Mouse (Mus musculus) thymus, adult 2 months (tissue): Measurements from ENCODE around the gene Lin7a. TPM values are rescaled to one million over a fixed set of nuclear protein-coding genes. Genes with fewer than 3 reads are reported as not detected.

ENCODE experiments used
- DNase-seq: peaks from one replicate; pipeline ENCODE4 v3.0.0; 2021
- H3K27ac ChIP-seq: fragments of 200-500 bp; 2 replicates; pipeline ENCODE4 v1.5.1; 2012; ENCODE audit warnings: low read length, control low read depth; ENCODE audit not compliant: control insufficient read depth, insufficient read depth
- H3K27me3 ChIP-seq: fragments of 200-500 bp; 2 replicates; pipeline ENCODE4 v1.6.1; 2012; ENCODE audit warnings: mild to moderate bottlenecking, low read length, moderate library complexity, mixed read lengths; ENCODE audit not compliant: control insufficient read depth, insufficient read depth
- H3K36me3 ChIP-seq: fragments of 200-500 bp; 2 replicates; pipeline ENCODE4 v1.6.1; 2012; ENCODE audit warnings: mild to moderate bottlenecking, low read length, moderate library complexity; ENCODE audit not compliant: control insufficient read depth, insufficient read depth
- H3K4me1 ChIP-seq: fragments of 200-500 bp; replicated peaks from 2 replicates; pipeline ENCODE4 v1.6.1; 2012; ENCODE audit warnings: low read length; ENCODE audit not compliant: control insufficient read depth, insufficient read depth
- H3K4me3 ChIP-seq: fragments of 200-500 bp; 2 replicates; pipeline ENCODE4 v1.5.1; 2012; ENCODE audit warnings: mild to moderate bottlenecking, low read length, control low read depth, moderate library complexity; ENCODE audit not compliant: control insufficient read depth, insufficient read depth
- CTCF ChIP-seq: fragments of 200-500 bp; IDR thresholded peaks from 2 replicates; pipeline ENCODE4 v1.5.1; 2012; ENCODE audit warnings: mild to moderate bottlenecking, control low read depth, low read length, moderate library complexity, borderline replicate concordance; ENCODE audit not compliant: control insufficient read depth, poor library complexity, insufficient read depth; ENCODE audit errors: extremely low read depth
- POLR2A ChIP-seq: fragments of 200-500 bp; IDR thresholded peaks from 2 replicates; pipeline ENCODE4 v1.6.1; 2012; ENCODE audit warnings: mild to moderate bottlenecking, low read length, control low read depth, moderate library complexity; ENCODE audit not compliant: control insufficient read depth, poor library complexity, insufficient read depth; ENCODE audit errors: extremely low read depth
- WGBS: fragments of 180-500 bp; shearing (Covaris S2); methylation state at CpG from one replicate; pipeline ENCODE4 v1.1.7; 2018; 5-methylcytosine and 5-hydroxymethylcytosine counted together
- polyA plus RNA-seq: library from polyadenylated mRNA; depleted of rRNA; stranded (reverse); fragments of >200 nt; gene quantifications from 2 replicates; pipeline ENCODE4 v1.2.3, GENCODE M21; 2012

The Lin7a gene
- polyA plus RNA-seq, 1 experiment: not detected

GRCm38 (mm10) chr10:107230851-107231130, 40.7 kb upstream of the Lin7a start:
- TF ChIP-seq CTCF (no peak), POLR2A (no peak)
- Histone ChIP-seq H3K36me3 (no peaks in the 10 kb centered on the region), H3K4me1 (no peaks in the 10 kb centered on the region), H3K27ac (no peak overlapping the region), H3K4me3 (no peak overlapping the region), H3K27me3 (no peaks in the 10 kb centered on the region)
- DNase-seq: no peak
- 95% methylated on average over 1 of the region's 1 CpGs for WGBS

- H3K27ac ChIP-seq: no peak overlapping the region
- no peaks in the 10 kb centered on the region for H3K36me3 ChIP-seq
- DNase-seq: no peak
- H3K4me1 ChIP-seq: no peaks in the 10 kb centered on the region
- H3K4me3 ChIP-seq: no peak overlapping the region
- 69% methylated on average over 4 of the region's 4 CpGs for WGBS
- TF ChIP-seq POLR2A (no peak), CTCF (no peak)
- no peaks in the 10 kb centered on the region for H3K27me3 ChIP-seq
Measured at GRCm38 (mm10) chr10:107231421-107232010, 40.0 kb upstream of the Lin7a start.

- 86% methylated on average over 2 of the region's 2 CpGs for WGBS
- Histone ChIP-seq H3K27me3 (no peaks in the 10 kb centered on the region), H3K36me3 (no peaks in the 10 kb centered on the region), H3K27ac (no peak overlapping the region), H3K4me1 (no peaks in the 10 kb centered on the region), H3K4me3 (no peak overlapping the region)
- DNase-seq: no peak
- TF ChIP-seq POLR2A (no peak), CTCF (no peak)
Measured at GRCm38 (mm10) chr10:107232491-107233110, 38.9 kb upstream of the Lin7a start.

GRCm38 (mm10) chr10:107233221-107233620, 38.3 kb upstream of the Lin7a start:
- no peaks in the 10 kb centered on the region for H3K36me3 ChIP-seq
- H3K27ac ChIP-seq: no peak overlapping the region
- no peak for DNase-seq
- TF ChIP-seq POLR2A (no peak), CTCF (no peak)
- no peak overlapping the region for H3K4me3 ChIP-seq
- no peaks in the 10 kb centered on the region for H3K27me3 ChIP-seq
- H3K4me1 ChIP-seq: no peaks in the 10 kb centered on the region
- 85% methylated on average over 2 of the region's 2 CpGs for WGBS

GRCm38 (mm10) chr10:107233825-107234224, 37.7 kb upstream of the Lin7a start:
- Histone ChIP-seq H3K27me3 (no peaks in the 10 kb centered on the region), H3K27ac (no peak overlapping the region), H3K36me3 (no peaks in the 10 kb centered on the region), H3K4me3 (no peak overlapping the region), H3K4me1 (no peaks in the 10 kb centered on the region)
- WGBS: 92% methylated on average over 4 of the region's 4 CpGs
- no peak for DNase-seq
- TF ChIP-seq POLR2A (no peak), CTCF (no peak)

GRCm38 (mm10) chr10:107234421-107235400, 36.8 kb upstream of the Lin7a start:
- no peak for DNase-seq
- TF ChIP-seq POLR2A (no peak), CTCF (no peak)
- WGBS: 88% methylated on average over 7 of the region's 7 CpGs
- Histone ChIP-seq H3K27me3 (no peaks in the 10 kb centered on the region), H3K4me3 (no peak overlapping the region), H3K4me1 (no peaks in the 10 kb centered on the region), H3K27ac (no peak overlapping the region), H3K36me3 (no peaks in the 10 kb centered on the region)
